Mouse (Mus musculus): ENCODE measurements at regions not wholly inside any gene's neighbourhood (a gene's known extent, or its start where the extent isn't known, plus 50 kb on each side); places are given as distances from the start of the nearest gene placed in this dataset.

GRCm38 (mm10) chrX:51892716-51893115 is 79.9 kb downstream of the 1700080O16Rik start:
- TF ChIP-seq EP300 (IDR thresholded peaks at IDR 0.05; ENCODE audit: insufficient read depth, low read depth, low read length): no peak
- no peak for TF ChIP-seq POLR2A (IDR thresholded peaks at IDR 0.05; ENCODE audit: insufficient read depth, low read length)
- TF ChIP-seq CTCF (IDR thresholded peaks at IDR 0.05; ENCODE audit: low read depth, low read length): no peak
- Histone ChIP-seq H3K9ac (ENCODE audit: low read depth, poor library complexity, severe bottlenecking) (no peak overlapping the region), H3K27ac (ENCODE audit: insufficient read depth, low read length) (no peak overlapping the region), H3K4me1 (ENCODE audit: control insufficient read depth, insufficient read depth, low read length) (no peaks in the 10 kb centered on the region), H3K36me3 (ENCODE audit: control insufficient read depth, insufficient read depth, low read length, poor library complexity, severe bottlenecking) (no peaks in the 10 kb centered on the region), H3K4me3 (ENCODE audit: low read depth, low read length) (no peak overlapping the region), H3K27me3 (ENCODE audit: control insufficient read depth, insufficient read depth, low read length, poor library complexity, severe bottlenecking) (no peaks in the 10 kb centered on the region), H3K9me3 (replicated peaks; ENCODE audit: control insufficient read depth, insufficient read depth, low read length, poor library complexity, severe bottlenecking) (no peaks in the 10 kb centered on the region)

- Histone ChIP-seq H3K36me3 (ENCODE audit: control insufficient read depth, insufficient read depth, low read length, poor library complexity, severe bottlenecking) (no peaks in the 10 kb centered on the region), H3K4me1 (ENCODE audit: control insufficient read depth, insufficient read depth, low read length) (no peaks in the 10 kb centered on the region), H3K9ac (ENCODE audit: low read depth, poor library complexity, severe bottlenecking) (no peak overlapping the region), H3K27me3 (ENCODE audit: control insufficient read depth, insufficient read depth, low read length, poor library complexity, severe bottlenecking) (no peaks in the 10 kb centered on the region), H3K9me3 (replicated peaks; ENCODE audit: control insufficient read depth, insufficient read depth, low read length, poor library complexity, severe bottlenecking) (no peaks in the 10 kb centered on the region), H3K4me3 (ENCODE audit: low read depth, low read length) (no peak overlapping the region), H3K27ac (ENCODE audit: insufficient read depth, low read length) (no peak overlapping the region)
- TF ChIP-seq CTCF (IDR thresholded peaks at IDR 0.05; ENCODE audit: low read depth, low read length) (no peak), POLR2A (IDR thresholded peaks at IDR 0.05; ENCODE audit: insufficient read depth, low read length) (no peak), EP300 (IDR thresholded peaks at IDR 0.05; ENCODE audit: insufficient read depth, low read depth, low read length) (no peak)
Observed at GRCm38 (mm10) chrX:51886129-51886528, 85.1 kb upstream of the Usp26 start.

All from ES-Bruce4 (cell line).